Mouse (Mus musculus) cerebellum, adult 2 months (tissue): Measurements from ENCODE around the gene Brms1.

Source experiments
- CTCF ChIP-seq: fragments of 200-500 bp; IDR thresholded peaks from 2 replicates; pipeline ENCODE4 v1.5.1; 2011; ENCODE audit warnings: low read depth, mild to moderate bottlenecking, control low read depth, low read length, moderate library complexity, borderline replicate concordance; ENCODE audit not compliant: insufficient read depth
- POLR2A ChIP-seq: fragments of 200-500 bp; IDR thresholded peaks from 2 replicates; pipeline ENCODE4 v1.6.1; 2011; ENCODE audit warnings: low read length, control low read depth, borderline replicate concordance; ENCODE audit not compliant: insufficient read depth

DNA sequence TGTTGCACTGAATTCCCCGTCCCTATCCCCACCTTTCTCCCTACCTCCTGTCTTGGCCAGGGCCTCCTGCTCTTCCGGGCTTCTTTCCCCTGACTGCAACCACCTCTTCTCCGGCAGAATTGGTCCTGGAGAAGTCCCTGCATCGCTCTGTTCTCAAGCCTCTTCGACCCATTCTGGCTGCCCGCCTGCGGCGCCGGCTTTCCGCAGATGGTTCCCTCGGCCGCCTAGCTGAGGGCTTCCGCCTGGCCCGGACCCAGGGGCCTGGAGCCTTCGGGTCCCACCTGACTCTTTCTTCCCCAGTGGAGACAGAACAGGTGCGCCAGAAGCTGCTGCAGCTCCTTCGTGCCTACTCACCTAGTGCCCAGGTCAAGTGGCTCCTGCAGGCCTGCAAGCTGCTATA is 11.7 kb downstream of the Brms1 start:
- TF ChIP-seq CTCF (no peak), POLR2A (no peak)
